Mouse (Mus musculus) c-Kit-positive CD71-positive TER-119-negative erythroid progenitor cells, embryonic 14.5 days (primary cell): ENCODE measurements around the gene Dqx1.

Experiments
- DNase-seq: peaks from one replicate; pipeline ENCODE4 v3.0.0-alpha.2; 2013; ENCODE audit warnings: low read depth

The Dqx1 gene

DNA sequence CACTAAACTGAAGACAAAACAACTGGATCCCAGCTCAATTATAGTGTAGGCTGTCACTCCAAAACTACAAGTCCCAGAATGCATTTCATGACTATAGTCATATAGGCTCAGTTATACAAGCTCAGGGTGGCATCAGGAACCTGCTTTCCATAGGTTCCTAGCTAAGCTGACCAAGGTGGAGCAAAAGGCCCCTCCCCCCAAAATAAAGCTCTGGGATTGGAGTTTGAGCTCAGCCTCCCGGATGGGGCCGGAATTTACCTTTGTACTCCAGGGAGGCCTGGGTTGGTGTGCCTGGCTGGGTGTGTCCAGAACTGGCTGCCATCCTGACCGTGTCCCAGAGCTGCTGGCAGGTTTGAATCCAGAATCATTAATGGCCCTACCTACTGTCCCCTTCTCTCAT is at the start of gene Dqx1:
Gene Dqx1 (plus strand): TSS at position 55 of the 400 bp plus-strand sequence.
- DNase-seq, result no peak

DNA sequence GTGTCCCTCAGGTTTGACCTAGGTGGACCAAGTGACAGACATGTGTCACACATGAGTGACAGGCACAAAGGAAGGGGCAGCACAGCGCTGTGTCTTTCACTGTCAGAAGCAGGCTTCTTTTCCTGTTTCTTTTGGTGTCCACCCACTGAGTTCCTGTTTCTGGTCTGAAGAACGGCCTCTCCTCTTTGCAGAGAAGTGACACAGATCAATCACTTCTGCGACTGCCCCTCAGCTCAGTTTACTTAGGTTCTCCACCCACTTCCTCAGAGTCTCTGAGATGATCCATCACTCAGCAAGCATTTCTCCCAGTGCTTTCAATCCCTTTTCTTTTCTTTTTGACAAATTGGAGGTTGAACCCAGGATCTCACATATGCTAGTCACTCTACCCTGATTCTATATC is 49.0 kb upstream of the Dqx1 start:
- no peak for DNase-seq

DNA sequence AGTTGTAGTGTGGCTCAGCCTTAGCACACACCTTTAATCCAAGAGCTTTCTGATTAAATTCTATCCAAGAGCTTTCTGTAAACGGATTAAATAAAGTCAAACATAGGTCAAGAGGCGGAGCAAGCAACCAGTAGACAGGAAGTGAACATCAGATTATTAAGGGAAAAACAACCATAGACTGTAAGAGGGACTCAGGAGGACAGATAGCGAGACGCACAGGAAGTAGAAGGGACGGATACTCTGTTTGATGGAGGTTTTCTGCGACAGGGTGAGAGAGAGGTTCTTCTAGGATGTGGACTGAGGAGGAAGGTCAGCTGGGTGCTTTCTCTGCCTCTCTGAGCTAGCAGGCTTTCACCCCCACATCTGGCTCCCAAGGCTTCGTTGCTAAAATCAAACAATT is 47.6 kb upstream of the Dqx1 start:
- DNase-seq, result no peak

DNA sequence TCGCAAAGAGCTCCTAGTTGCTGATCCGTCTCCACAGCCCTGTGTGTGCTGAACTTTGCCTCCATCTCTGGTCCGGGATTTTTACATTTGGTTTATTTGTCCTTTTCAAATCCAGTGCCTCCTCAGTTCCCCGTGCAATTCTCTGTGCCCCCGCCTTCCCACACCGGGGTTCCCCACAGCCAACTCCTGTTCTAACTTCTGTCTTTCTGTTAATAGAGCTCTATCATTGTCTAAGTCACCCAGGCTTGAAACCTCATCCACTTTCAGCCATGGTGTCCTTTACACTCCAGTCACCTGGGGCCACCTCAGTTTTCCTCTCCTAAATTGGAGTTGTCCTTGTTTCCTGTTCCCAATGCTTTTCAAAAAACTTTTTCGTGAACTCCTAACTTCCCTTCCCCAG is 46.4 kb upstream of the Dqx1 start:
- no peak for DNase-seq

DNA sequence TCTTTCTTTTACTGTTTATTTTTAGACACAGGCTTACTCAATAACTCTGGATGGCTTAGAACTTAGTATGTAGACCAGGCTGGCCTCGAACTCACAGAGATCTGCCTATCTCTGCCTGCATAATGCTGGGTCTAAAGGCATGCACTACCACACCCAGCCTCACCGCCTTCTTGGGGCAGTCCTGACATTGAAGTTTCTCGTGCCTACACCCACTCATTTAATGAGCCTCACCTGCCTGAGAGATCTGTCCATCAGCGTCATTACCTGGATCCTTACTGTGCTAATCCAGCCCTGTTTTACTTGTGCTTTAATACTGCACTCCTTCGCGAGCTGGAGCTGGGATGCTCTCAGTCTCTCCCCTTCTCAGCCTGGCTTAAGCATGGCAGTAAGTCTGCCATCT is 45.9 kb upstream of the Dqx1 start:
- DNase-seq, result no peak

DNA sequence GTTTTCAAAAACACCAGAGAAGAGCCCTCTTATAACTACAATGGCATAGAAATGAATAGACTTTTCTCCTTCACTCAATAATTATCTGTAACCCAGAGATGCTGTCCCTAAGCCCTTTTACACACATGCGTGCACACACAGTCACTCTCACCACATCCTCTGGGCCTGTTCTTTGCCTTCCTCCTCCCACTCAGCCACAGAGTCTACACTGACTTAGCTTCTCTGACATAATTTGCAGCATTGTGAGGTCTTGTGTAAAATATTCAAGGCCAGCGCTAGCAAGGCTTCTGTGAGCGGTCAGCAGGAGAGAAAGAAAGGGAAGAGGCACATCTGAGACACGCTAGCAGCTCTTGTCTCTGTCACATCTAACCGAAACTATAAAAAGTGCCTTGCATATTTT is 44.2 kb upstream of the Dqx1 start:
- DNase-seq, result no peak

DNA sequence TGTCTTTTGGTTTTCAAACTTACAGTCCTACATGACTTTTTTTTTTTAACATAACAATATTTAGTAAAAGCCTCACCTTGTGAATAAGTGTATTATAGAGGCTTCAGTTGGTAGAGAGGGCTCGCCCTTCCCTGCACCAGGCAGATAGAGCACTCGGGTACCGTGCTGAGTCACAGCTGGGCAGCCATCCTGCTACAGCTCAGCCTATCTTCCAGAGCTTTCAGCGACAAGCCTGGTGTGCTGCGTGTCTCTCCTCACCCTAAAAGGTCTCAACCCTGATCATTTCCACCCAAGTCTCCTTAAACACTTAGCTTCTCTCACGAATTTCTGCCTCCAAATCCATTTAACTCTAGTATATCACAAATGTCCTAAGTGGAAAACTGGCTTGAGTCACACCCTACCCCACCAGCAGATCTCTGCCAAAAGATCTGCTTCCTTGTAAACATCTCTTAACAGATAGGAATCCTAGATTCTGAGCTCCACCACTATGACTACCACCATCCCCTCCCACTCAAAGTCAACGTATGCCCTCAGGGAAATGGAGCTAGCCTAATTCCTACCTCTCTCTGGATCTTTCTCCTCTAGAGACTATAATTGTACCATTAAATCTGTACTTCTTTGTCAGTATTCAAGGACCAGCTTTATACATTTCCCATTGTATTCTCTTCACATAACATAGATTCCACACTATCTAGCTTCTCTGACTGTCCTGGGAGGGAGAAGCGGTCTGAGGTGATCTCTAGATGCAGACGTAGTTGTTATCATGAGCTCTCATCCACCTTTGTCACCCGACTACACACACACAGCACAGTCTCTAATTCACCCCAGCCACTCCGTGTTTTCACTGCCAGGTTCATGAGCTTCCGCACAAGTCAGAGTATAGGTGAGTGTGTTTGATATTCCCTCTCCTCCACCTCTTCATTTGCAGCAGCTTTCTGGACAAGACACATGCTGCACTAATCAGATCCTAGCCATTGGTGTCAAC is 42.9 kb upstream of the Dqx1 start:
- peak; percentile 80 for DNase-seq

DNA sequence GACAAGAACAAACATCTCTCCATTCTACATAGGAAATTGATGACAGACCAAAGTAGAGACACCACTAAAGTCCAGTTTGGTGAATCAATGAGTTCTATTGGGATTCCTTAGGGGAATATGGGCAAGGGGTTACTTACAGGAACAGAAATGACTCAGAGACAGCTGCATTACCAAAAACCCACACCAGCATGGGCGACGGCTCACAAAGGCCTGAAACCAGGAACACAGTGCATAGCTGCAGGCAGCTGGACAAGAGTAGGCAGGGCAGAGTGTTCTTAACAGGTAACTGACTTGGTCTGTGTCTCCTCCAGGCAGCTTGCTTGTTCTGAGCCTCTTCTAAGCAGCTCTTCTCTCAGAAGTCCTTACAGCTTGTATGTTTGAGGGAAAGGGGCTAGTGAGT is 41.9 kb upstream of the Dqx1 start:
- DNase-seq, result no peak

DNA sequence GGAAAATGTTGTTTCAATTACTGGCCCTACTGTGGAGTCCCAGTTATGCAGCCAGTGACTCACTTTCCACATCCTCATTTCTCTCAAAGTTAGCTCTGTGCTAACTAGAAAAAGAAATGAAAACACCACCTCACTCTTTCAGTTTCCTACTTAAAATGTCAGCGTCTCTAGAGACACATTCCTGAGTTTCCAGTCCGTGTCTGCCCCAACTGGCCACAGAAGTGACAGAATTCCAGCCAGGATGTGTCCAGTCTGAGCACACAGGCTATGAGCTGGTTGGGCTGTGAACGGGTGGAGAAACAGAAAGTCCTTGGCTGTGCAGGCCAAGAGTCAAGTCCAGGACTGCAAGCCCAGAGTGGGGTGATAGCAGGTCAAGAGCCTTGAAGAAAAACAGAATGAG is 40.5 kb upstream of the Dqx1 start:
- no peak for DNase-seq

DNA sequence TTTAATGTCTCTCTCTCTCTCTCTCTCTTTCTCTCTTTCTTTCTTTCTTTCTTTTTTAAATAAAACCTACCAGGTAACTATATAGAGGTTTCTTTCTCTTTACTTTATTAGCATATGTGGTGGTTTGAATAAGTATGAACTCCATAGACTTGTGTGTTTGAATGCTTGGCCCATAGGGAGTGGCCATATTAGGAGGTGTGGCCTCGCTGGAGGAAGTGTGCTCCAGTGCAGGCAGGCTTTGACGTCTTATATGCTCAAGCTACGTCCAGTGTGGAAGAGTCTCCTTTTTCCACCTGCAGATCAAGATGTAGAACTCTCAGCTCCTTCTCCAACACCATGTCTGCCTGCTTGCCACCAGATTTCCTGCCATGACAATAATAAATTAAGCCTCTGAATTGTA is 38.6 kb upstream of the Dqx1 start:
- DNase-seq, result no peak

DNA sequence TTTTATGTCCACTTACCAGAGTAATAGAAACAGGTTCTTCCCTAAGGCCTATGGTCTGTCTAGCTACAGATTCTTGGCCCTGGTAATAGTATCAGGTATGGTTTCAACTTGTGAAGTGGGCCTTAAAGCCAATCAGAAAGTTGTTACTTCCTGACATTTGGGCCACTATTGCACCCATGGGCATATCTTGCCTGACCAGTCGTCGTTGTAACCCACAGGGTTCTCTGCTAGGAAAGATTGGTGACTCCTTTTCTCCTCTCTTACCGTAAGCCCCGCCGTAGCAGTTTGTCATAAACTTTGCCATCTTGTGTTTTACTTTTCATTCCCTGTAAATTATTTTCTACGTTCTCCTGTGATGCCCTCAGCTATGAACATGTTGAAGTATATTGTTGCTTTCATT is 37.5 kb upstream of the Dqx1 start:
- no peak for DNase-seq

DNA sequence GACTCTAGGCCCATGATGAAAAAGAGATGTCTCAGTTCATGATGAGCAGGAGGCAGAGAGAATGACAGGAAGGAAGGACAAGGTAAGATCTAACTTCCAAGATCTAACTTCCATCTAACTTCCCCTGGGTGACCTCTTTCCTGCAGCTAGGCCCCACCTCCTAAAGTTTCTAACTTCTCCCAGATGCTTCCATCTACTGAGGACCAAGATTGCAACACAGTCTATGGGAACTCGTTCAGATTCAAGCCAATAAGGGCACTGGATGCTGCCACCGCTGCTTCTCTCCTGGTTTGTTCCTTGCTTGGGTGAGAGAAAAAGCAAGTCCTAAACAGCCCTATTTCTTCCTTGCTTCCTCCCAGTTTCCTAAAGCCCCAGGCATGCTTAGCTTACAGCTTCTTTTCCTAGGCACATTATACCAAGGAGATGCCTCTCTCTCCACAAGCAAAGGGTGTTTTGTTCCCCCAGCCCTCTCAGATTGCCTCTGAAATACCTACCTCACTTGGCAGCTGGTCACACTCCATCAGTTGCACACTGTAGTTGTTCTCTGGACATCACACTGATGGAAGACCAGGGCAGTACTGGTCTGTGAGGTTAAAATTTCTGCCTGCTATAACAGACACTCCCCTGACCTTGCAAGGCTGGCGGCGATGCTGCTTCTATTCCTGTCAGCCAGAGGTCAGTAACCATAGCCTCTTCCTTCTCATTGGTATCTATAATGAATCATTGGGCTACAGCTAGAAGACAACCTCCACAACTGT is 36.6 kb upstream of the Dqx1 start:
- DNase-seq, result no peak

DNA sequence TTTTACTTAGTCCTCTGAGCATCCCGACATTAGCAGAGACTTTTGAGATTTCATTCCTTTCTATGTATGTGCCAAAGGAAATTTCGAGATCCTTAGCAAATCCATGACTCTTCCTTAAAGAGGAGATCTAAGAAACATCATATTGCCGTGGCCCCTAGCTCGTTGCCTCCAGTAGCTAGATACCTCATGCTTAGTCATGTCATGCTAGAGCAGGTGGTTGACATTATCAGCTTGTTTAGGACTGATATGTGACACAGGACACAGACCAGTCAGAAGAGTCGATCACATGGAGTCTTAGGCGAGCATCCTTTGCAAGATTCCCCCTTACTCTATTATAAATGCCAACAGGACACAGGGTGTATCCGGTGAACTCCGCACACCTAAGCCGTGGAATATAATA is 34.6 kb upstream of the Dqx1 start:
- no peak for DNase-seq

DNA sequence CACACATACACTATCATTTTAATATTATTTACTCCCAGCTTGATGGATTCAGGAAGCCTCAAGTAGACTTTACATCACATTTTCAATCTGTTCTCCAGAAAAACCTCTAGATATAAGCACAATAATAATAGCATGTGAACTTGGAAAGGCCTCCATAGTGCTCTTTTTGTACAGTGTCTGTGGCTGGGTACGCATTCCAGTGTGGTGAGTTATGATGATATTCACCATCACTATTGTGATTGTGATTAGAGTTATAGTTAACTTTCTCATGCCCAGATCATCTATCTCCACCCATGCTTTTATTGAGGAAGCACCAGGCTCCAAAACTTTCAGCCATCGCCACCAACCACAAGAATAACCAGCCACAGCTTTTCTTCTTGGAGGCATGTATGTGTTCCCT is 33.9 kb upstream of the Dqx1 start:
- DNase-seq, result no peak

DNA sequence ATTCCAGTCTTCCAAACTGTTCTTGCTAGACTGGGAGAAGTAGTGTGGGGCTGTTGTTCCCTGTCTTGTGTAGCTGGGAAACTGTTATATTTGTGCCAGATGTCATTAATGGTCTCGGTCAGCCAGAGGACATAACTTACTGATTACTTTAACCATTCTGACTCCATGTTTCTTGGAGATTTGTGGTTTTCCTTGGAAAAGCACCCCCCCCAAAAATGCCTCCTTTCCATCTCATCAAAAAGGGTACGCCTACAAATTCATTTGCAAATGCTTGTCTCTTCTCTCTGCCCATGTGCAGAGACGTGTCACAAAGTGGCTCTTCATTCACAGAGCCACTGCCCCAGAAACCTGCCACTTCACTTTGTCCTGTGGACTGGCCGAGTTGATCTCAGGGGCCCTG is 33.2 kb upstream of the Dqx1 start:
- DNase-seq, result no peak

DNA sequence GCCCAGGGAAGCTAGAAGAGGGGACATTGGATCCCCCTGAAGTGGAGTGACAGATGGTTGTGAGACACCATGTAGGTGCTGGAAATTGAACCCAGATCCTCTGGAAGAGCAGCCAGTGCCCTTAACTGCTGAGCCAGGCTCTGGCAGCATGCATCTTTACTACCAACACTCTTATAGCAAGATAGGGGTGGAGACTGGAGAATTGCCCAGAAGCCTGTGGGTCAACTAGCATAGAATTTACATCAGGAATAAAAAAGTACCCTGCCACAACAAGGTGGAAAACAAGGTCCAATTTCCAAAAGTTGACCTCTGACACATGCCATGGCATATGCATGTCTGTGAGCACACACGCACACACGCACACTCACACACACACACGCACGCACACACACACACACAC is 32.4 kb upstream of the Dqx1 start:
- DNase-seq, result no peak

DNA sequence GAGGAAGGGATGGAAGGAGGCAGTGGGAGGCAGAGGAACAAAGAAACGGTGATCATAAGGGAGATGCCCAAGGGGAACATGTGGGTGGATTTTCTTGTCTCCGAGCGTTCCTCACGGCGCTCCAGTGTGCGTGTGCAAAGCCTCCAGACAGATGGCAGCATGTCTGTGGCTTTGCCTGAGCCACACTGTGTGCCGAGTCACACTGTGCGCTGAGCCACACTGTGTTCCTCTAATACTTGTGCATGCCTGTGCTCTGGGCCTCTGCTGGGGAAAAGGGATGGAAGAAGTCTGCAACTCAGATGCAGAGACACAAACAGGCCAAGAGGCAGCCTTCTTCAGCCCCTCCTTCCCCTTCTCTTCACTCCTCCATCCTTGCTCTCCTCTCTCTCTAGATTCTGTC is 30.4 kb upstream of the Dqx1 start:
- no peak for DNase-seq

DNA sequence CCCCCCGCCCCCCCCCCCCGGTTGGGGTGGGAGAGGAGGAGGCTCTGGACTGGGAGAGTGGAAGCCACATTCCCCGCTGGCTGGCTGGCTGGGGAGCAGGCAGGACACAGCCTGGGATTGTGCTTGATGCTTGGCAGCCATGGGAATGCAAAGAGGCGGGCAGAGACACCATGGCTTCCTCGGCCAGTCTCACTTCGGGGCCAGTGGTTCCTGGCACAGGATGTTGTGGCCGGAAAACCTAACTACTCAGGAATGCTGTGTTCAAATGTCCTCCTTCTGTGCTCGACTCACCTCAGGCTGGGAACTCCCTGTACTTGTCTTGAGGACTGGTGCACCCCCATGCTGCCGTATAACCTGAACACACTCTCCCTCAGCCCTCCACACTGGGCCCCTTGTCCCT is 29.9 kb upstream of the Dqx1 start:
- no peak for DNase-seq

DNA sequence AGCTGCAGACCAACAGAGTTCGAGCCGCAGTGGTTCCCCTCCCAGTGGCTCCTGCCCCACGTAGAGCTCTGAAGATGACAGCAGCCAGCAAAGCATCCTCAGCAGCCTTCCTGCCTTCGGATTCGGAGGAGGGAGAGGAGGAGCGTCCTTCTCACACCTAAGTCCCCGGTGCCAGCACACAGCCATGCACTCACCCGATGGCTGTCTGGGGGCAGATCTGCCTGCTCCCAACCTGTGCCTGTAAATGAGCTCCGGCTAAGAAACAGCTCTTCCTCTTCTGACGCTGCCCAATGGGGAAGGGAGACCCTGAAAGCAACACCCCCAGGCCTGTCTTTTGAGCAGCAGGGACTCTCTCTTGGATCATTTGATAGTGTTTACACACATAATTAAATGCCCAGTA is 27.9 kb upstream of the Dqx1 start:
- no peak for DNase-seq

DNA sequence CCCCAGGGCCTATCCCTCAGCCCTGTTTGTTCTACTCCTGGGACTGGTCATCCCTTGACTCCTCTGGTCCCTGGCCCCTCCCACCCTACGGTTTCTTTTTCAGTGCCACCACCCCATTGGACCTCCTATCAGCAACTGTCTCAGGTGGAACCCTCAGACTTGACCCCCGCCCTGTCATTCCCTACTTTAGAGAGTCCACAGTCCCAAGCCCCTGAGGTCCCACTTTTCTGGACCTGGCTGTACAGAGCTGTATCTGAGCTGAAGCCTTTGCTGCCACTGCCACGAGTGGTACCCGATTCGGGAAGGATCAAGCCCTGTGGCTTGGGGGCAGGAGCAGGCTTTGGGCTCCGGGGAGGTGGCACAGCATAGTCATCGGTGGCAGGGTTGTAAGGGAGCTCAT is 26.5 kb upstream of the Dqx1 start:
- DNase-seq, result no peak

DNA sequence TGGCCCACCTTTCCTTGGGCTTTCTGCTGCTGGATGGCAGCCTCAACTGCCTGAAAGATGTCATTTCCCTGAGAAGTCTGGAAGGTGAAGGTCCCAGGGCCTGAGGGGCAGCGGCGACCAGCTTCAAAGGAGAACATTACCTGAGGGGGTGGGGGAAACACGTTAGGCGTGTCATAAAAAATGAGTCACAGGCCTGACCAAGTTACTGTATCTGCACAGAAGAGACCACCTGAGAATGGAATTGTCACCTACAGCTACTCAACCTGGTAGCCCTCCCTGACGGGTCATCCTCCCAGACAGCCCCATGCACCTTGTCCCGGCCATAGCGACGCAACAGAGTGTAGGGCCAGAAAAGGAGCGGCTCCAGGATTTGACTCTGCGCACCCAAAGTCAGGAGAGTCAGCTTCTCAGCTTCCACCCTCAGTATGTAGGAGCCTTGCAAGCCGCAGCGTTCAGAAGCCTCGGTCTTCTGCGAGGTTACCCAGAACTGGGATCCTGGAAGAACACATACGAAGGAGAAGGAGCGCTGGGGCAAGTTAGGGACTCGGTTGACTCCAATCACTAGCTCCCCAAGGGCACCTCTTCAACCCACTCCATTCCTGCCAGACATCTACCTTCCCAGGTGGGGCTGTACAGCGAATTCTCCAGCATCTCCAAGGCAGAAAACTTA is 25.6 kb upstream of the Dqx1 start:
- DNase-seq, result no peak

DNA sequence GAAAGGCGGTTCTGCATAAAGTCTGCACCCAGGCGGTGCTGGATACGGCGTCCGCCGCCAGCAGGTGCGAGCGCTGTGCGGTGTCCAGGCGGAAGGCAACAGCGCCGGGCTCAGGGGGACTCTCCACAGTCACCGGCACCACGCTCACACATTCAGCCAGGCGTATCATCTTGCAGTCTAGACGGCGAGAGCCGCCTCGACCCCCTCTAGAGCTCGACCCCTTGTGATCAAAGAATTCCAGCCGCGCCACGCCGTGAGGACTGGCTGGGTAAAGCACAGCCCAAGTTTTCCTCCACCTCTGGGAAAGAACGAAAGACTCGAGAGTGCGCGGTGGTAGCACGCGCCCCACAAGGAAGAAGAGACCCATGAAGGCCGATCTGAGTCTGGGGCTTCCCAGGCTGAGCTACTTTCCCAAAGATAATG is 24.9 kb upstream of the Dqx1 start:
- DNase-seq, result no peak
